Mouse (Mus musculus) adrenal gland, postnatal 36 days (tissue): ENCODE data around the gene Hspg2. TPM values are rescaled to one million over a fixed set of nuclear protein-coding genes. Genes with fewer than 3 reads are reported as not detected.

Experiments
- DNase-seq, 2 experiments: peaks; one replicate each; pipeline ENCODE4 v3.0.0; 2021; ENCODE audit warnings: mixed read lengths in 1 of 2
- total RNA-seq, 2 experiments: library from RNA; stranded (reverse); gene quantifications; 2 replicates each; pipeline ENCODE4 v1.2.3; 2021

Hspg2 gene
- total RNA-seq, 2 experiments from 2014 or later = 141 to 263 TPM

- DNase-seq = no peak
Observed at GRCm38 (mm10) chr4:137461217-137461616, 7.4 kb upstream of the Hspg2 start.

DNA sequence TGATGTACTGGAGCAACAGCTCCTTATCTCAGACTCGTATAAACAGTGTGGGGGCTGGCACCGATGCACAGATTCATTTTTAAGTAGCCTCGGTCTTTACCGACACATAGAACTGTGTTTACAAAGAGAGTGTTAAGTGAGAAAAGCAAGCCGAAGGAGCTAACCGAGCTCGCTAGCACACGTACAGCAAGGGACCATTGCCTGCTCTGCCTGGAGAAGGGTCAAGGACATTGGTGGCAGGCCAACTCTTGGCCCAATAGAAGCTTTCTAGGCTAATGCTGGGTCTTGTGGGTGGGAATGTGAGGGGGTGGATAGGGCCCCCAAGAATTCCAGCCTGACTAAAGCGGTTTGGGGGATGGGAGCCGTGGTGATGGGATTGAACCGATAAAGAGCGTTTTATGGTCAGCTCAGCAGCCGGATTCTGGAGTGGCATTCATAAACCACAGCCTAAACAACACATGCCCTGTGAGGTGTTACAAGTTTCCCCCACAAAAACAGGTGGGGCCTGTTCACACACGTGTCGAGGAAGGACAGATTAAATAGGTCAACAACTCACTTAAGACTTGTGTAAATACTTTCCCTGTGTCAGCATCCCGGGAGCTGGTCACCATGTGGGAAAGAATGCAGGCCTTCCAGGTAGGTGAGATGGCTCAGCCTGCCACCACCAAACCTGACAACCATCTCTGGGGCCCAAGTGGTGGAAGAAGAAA is 6.4 kb upstream of the Hspg2 start:
- DNase-seq = no peak

- no peak for DNase-seq
Observed at GRCm38 (mm10) chr4:137465125-137465787, 3.3 kb upstream of the Hspg2 start.

GRCm38 (mm10) chr4:137466991-137467390 is 1.6 kb upstream of the Hspg2 start:
- no peak for DNase-seq

- no peak for DNase-seq
Observed at GRCm38 (mm10) chr4:137467525-137467924, 1.0 kb upstream of the Hspg2 start.

DNA sequence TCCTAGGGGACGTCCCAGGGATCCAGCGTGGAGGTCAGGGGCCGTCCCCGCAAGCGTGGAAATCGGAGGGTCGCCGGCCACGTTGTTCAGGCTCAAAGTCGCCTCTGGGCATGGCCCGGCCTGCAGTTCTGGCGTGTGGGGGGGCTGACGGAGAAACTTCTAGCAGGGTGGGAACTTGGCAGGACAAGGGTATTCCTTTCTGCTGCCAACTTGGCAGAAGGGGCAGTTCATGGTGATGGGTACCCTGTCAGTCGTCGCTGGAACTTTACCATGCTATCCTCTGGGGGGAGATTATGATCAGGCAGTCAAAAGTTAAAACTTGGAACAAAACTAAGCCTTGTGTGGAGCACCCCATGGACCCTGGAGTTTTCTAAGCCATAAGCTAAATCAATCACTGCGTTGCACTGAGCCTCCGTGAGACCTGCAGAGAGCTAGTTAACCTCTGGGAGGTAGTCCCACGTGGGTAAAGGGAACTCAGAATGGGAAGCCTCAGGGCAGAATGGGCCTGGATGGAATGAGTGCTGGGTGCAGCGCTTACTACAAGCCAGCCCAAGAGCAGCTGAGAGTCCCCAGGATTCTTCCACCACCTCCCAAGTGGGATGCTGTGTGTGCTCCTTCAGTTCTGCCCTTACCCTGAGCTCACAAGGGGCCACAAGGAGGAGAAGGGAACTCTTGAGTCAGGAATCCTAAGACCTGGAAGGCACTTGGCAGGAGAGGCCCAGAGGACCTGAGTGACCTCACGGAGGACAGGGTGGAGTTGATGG is 694 bp downstream of the Hspg2 start:
- DNase-seq = no peak

DNA sequence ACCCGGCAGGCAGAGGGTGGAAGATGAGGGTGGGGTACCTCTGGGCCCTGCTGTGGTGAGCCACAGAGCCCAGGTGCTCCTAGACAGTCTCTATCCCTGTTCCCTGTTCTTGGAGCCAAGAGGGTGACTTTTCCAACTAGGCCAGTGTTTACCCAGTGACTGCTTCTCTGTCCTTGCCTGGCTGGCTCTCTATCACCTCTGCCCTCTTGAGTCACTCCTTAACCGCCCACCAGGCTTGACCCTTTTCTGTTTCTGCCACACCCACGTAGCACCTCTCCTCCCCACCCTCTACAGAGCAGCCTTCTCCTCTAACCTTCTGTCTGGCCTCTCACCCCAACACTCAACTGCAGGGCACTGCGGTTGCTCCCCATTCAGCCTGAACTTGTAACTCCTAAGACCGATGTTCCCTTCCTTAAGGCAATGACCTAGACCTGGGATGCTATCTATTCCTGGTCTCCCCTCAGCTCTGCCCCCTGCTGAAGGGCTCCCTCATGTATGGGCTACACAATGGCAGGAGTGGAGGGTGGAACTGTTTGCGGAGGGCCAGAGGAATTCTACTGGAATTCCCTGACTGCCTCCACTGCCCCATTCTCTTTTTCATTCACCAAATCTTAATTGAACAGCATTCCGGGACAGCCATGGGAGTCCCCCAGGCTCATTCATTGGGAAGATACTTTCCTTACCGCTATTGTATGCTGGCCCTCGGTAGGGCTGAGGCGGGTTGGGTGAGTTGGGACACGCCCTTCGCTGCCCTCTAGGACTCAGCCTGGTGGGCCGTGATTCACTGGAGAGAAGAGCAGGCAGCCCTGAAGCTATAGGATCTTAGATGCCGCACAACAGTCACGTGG is 1.5 kb downstream of the Hspg2 start:
- no peak for DNase-seq

DNA sequence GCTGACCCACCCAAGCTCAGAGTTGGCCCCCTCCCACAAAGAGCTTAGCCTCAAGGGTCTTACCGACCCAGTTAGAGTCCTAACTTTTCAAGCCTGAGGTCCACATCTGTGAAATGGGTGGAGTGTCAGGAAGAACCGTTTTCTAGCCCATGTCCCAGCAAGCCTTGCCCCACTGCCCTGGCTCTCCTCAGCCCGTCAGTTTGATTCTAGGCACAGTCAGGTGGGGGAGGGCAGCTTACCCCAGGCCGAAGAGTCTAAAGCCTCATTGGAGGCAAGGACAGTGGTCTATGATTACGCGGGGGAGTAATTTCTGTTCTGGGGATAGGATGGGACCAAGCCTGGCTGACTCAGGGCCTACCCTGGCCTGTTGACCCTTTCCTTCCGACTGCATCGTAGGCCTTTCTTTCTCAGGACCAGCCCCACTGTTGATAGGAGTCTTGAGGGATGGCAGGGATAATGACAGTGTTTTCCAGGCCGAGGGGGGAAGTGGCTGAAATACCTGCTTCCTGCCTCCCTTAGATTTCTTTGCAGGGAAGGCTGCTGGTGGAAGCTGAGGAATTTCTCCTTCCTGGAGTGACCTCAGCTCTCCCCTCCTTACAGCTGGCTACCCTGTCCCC is 2.2 kb downstream of the Hspg2 start:
- DNase-seq = peak; percentile 42 to 57

DNA sequence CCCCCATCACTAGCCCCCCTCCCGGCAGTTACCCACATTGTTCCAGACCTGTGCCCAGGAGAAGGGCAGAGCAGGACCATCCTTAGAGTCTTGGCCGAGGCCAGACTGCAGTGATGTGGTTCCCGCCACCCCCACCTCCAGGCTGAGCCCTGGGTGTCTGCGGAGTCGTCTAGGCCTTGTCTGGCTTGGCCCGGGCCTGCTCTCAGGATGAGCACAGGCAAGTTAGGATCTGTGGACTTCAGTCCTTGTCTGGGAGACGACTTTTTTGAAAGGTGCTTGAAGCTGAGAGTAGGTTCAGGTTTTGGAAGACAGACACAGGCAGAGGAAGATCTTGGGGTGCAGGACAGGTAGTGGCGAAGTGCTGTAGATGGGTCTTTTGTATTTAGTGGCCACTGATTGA is 2.8 kb downstream of the Hspg2 start:
- DNase-seq = no peak

DNA sequence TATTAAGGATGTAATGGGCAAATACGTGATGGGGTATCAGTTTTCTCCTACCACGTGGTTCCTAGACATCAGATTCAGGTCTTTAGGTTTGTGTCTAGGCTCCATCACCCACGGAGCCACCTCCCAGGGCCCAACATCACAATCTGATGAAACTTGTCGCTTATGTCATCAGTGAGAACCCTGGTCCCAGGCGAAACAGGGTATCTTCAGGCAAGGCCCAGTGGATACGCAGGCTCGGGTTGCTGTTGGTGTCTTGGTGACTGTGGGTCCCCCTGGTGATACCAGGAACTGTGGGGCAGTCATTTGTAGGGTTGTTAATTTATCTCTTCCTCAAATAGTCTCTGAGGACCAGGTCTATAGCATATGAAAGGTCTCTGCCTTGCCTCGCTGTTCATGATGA is 4.7 kb downstream of the Hspg2 start:
- DNase-seq = no peak

DNA sequence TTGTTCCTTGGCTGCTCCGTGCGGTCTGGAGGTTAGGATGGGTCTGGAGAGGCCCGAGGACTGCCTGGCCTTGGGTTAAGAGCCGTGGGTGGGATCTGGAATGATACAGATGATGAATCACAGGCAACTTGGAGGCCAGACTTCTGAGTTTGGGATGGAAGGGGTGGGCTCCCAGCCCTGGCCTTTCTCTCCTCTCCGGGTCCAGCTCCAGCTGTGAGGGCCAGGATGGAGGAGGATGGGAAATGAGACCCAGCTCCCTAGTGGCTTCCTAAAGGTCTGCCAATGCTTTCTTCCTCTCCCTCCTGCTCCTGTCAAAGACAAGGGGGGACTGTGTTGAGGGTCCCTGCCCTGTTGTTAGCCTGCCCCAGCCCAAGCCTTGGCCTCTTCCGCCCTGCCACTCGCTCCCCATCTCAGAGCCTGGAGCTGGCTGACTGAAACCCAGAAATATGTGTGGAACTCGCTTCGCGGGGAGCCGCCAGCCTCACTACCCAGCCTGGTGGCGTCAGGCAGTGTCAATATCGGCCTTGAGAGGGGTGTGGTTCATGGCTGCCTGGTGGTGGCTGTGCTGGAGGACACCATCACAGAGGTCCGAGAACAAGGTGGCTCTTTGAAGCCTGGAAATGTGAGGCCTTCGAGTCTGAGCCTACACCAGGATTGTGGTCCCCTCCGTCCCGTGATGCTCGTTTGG is 5.3 kb downstream of the Hspg2 start:
- DNase-seq = peak; percentile 84 to 87

GRCm38 (mm10) chr4:137474694-137475093 is 6.1 kb downstream of the Hspg2 start:
- DNase-seq = no peak

- DNase-seq = no peak
Observed at GRCm38 (mm10) chr4:137475271-137476050, 6.9 kb downstream of the Hspg2 start.

GRCm38 (mm10) chr4:137476065-137476760 is 7.6 kb downstream of the Hspg2 start:
- no peak for DNase-seq

GRCm38 (mm10) chr4:137476761-137477237 is 8.2 kb downstream of the Hspg2 start:
- peak; percentile 74 to 84 for DNase-seq

DNA sequence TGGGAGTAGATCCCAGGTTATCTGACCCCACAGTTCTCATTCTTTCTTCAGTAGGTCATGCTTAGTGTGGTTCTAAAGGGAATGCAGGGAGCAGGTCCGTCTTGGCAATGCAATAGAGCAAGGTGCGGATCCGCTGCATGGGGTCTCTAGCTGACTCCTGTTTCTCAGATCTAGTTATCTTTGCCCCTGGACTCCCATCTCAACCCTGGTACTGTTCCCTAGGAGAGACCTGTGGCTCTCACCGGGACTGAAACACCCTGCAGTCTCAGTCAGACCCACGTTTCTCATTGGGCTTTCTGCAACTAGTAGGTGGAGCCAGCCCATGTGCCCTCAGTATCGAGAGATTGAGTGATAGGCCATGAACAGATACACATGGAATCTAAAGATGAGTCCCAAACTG is 9.0 kb downstream of the Hspg2 start:
- DNase-seq = no peak

DNA sequence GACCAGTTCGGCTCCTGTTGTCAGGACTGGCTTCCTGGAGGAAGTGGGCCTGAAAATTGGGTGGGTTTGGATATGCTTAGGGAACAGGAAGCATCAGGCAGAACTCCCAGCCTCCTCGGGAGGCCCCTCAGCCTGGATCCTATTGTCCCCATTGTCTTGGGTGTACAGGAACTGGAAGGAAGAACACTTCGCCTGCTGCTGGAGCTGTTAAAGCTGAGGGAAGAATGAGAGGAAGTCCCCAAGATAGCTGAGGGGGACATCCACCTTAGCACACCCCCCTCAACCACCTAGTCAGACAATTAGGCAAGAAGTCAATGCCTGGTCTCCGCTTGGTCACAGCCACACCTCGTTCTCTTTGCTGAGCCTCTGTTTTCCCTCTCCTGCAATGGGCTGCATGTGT is 9.7 kb downstream of the Hspg2 start:
- DNase-seq = no peak

- DNase-seq = no peak
Observed at GRCm38 (mm10) chr4:137479757-137480156, 11.2 kb downstream of the Hspg2 start.

DNA sequence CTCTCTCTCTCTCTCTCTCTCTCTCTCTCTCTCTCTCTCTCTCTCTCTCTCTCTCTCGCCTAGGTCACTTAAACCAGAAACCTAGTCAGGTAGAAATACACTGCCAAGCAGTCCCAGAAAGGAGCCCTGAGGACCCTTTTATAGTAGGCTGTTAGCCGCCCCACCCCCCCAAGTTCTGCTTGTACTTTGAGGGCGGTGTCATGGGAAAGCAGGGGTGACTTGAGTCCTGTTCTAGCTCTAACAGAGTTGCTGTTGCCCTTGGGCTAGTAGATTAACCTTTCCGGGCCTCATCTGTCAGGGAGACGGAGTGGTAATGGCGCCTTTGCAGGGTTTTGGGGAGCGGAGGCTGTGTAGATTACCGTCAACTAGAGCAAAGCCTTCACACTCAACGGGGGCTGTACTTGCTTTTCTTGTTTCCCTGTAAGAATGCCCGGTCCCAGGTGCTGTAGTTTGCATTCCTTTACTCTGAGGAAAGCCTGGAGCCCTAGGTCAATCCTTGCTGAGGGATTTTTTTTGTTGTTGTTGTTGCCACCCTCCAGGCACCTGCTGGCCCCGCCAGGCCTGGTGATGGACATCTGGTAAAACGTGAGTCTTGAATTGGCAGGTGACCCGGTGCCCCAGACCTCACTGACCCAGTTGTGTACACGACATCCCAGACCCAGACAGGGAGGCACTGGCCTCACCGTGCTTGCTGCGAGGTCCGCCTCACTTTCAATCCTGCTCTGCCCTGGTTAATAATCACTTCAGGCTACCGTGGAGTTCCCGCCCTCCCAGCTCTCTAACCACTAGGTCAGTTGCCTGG is 11.8 kb downstream of the Hspg2 start:
- no peak for DNase-seq
